Mouse (Mus musculus) spleen, postnatal 4 days (tissue): ENCODE data around the gene Trim25.

ENCODE experiments used
- DNase-seq, 2 experiments: peaks; one replicate each; pipeline ENCODE4 v3.0.0; 2022; ENCODE audit warnings: low spot score in 2 of 2

Trim25 gene

GRCm38 (mm10) chr11:89065297-89065696 is 66.1 kb downstream of the Trim25 start:
- DNase-seq: peak; percentile 60 to 79

- no peak for DNase-seq
These were observed 67.0 kb downstream of the Trim25 start for GRCm38 (mm10) chr11:89066126-89066525.

- no peak for DNase-seq
These were observed 67.6 kb downstream of the Trim25 start, which contains the start of gene Dgke for GRCm38 (mm10) chr11:89066750-89067149. Dgke (minus strand) TSS chr11:89066850.

GRCm38 (mm10) chr11:89067301-89067822 is 68.2 kb downstream of the Trim25 start:
- DNase-seq: no peak

- no peak for DNase-seq
These were observed 68.8 kb downstream of the Trim25 start for GRCm38 (mm10) chr11:89067871-89068490.

GRCm38 (mm10) chr11:89068649-89069048 is 69.5 kb downstream of the Trim25 start:
- no peak for DNase-seq

GRCm38 (mm10) chr11:89069303-89069702 is 70.1 kb downstream of the Trim25 start:
- DNase-seq: peak; percentile 70 to 88
